Mouse (Mus musculus) forebrain, embryonic 11.5 days (tissue): ENCODE data around the gene Gm17606. TPM values are rescaled to one million over a fixed set of nuclear protein-coding genes. Genes with fewer than 3 reads are reported as not detected.
A peak's percentile ranks its signal among the peaks of the same experiment; 100 is the strongest.

ENCODE experiments used
- ATAC-seq: fragments of 200-750 bp; cut with Nextera tagmentation; replicated peaks from 2 replicates; pipeline ENCODE4 v1.8.0; 2017; ENCODE audit warnings: moderate TSS enrichment; ENCODE audit not compliant: low FRiP score
- DNase-seq: peaks from one replicate; pipeline ENCODE4 v3.0.0-alpha.2; 2017; ENCODE audit warnings: low spot score
- H3K27ac ChIP-seq: fragments of 300-500 bp; sonication (generic); 2 replicates; pipeline ENCODE4 v1.5.1; 2014; ENCODE audit warnings: low read depth, low read length
- H3K27me3 ChIP-seq: fragments of 300-500 bp; sonication (generic); 2 replicates; pipeline ENCODE4 v1.6.1; 2014; ENCODE audit warnings: mild to moderate bottlenecking, low read length, mixed read lengths; ENCODE audit not compliant: control insufficient read depth, insufficient read depth
- H3K36me3 ChIP-seq: fragments of 300-500 bp; sonication (generic); 2 replicates; pipeline ENCODE4 v1.6.1; 2014; ENCODE audit warnings: mild to moderate bottlenecking, low read length, moderate library complexity, mixed read lengths; ENCODE audit not compliant: control insufficient read depth, insufficient read depth
- H3K4me1 ChIP-seq: fragments of 300-500 bp; sonication (generic); replicated peaks from 2 replicates; pipeline ENCODE4 v1.6.1; 2014; ENCODE audit warnings: low read length, mixed read lengths; ENCODE audit not compliant: control insufficient read depth, insufficient read depth
- H3K4me2 ChIP-seq: fragments of 300-500 bp; sonication (generic); 2 replicates; pipeline ENCODE4 v1.6.1; 2014; ENCODE audit warnings: low read depth, mild to moderate bottlenecking, low read length, moderate library complexity, mixed read lengths; ENCODE audit not compliant: severe bottlenecking
- H3K4me3 ChIP-seq: fragments of 300-500 bp; sonication (generic); 2 replicates; pipeline ENCODE4 v1.5.1; 2014; ENCODE audit warnings: low read depth, low read length
- H3K9ac ChIP-seq: fragments of 300-500 bp; sonication (generic); 2 replicates; pipeline ENCODE4 v1.6.1; 2014; ENCODE audit warnings: low read length
- H3K9me3 ChIP-seq: fragments of 300-500 bp; sonication (generic); 2 replicates; pipeline ENCODE4 v1.6.1; 2016; ENCODE audit warnings: low read length, mixed read lengths; ENCODE audit not compliant: control insufficient read depth
- WGBS: fragments of 180-500 bp; shearing (Covaris S2); extraction: QIAGEN DNeasy Blood & Tissue Kit; methylation state at CpG from one replicate; pipeline ENCODE4 v1.1.7; 2014; 5-methylcytosine and 5-hydroxymethylcytosine counted together
- polyA plus RNA-seq: library from polyadenylated mRNA; unstranded; fragments of >200 nt; fragmentation: Nextera tagmentation; extraction: Ambion mirVana; gene quantifications from 2 replicates; pipeline ENCODE4 v1.2.1, GENCODE M21; 2014

The Gm17606 gene
- polyA plus RNA-seq, 1 experiment from 2014 or later, result not detected

- no peak; the same call in 1 of the 2 replicates for ATAC-seq
- Histone ChIP-seq H3K4me2 (peak overlapping the region; percentile 65), H3K27me3 (no peaks in the 10 kb centered on the region), H3K9ac (peak overlapping the region; percentile 90), H3K36me3 (peaks cover 19% of the 10 kb centered on the region), H3K4me1 (peaks cover 12% of the 10 kb centered on the region), H3K9me3 (no peaks in the 10 kb centered on the region), H3K4me3 (peak overlapping the region; percentile 75), H3K27ac (peak overlapping the region; percentile 81)
- 0% methylated on average over 7 of the region's 7 CpGs for WGBS
- DNase-seq, result no peak
Measured at GRCm38 (mm10) chr14:54652787-54653186, 12.0 kb downstream of the Gm17606 start.

- Histone ChIP-seq H3K36me3 (peaks cover 19% of the 10 kb centered on the region), H3K4me1 (peaks cover 12% of the 10 kb centered on the region), H3K27ac (peak overlapping the region; percentile 81), H3K27me3 (no peaks in the 10 kb centered on the region), H3K9ac (peak overlapping the region; percentile 90), H3K4me3 (peak overlapping the region; percentile 75), H3K4me2 (peak overlapping the region; percentile 65), H3K9me3 (no peaks in the 10 kb centered on the region)
- peak; percentile 93 for DNase-seq
- under 1% methylated on average over 12 of the region's 12 CpGs for WGBS
- ATAC-seq, result peak; percentile 90
Measured at GRCm38 (mm10) chr14:54653496-54653895, 12.7 kb downstream of the Gm17606 start.

- Histone ChIP-seq H3K27ac (no peak overlapping the region), H3K9ac (no peak overlapping the region), H3K4me3 (no peak overlapping the region), H3K27me3 (no peaks in the 10 kb centered on the region), H3K36me3 (peaks cover 32% of the 10 kb centered on the region), H3K4me1 (no peaks in the 10 kb centered on the region), H3K9me3 (no peaks in the 10 kb centered on the region), H3K4me2 (no peak overlapping the region)
- ATAC-seq (no peak), DNase-seq (no peak)
- 88% methylated on average over 2 of the region's 2 CpGs for WGBS
Measured at GRCm38 (mm10) chr14:54660009-54660408, 19.3 kb downstream of the Gm17606 start.

- no peak overlapping the region for H3K4me2 ChIP-seq
- peaks cover 28% of the 10 kb centered on the region for H3K36me3 ChIP-seq
- WGBS, result 91% methylated on average over 10 of the region's 10 CpGs
- H3K9me3 ChIP-seq, result no peaks in the 10 kb centered on the region
- no peak overlapping the region for H3K27ac ChIP-seq
- H3K27me3 ChIP-seq, result no peaks in the 10 kb centered on the region
- no peaks in the 10 kb centered on the region for H3K4me1 ChIP-seq
- H3K9ac ChIP-seq, result no peak overlapping the region
- H3K4me3 ChIP-seq, result no peak overlapping the region
- DNase-seq (no peak), ATAC-seq (no peak)
Measured at GRCm38 (mm10) chr14:54664477-54665222, 23.9 kb downstream of the Gm17606 start.

GRCm38 (mm10) chr14:54669381-54669780 lies 28.6 kb downstream of the Gm17606 start:
- WGBS, result 81% methylated on average over 4 of the region's 4 CpGs
- no peak overlapping the region for H3K4me3 ChIP-seq
- no peak overlapping the region for H3K9ac ChIP-seq
- H3K9me3 ChIP-seq, result no peaks in the 10 kb centered on the region
- no peaks in the 10 kb centered on the region for H3K27me3 ChIP-seq
- no peak overlapping the region for H3K4me2 ChIP-seq
- no peak overlapping the region for H3K27ac ChIP-seq
- no peaks in the 10 kb centered on the region for H3K4me1 ChIP-seq
- H3K36me3 ChIP-seq, result peaks cover 7% of the 10 kb centered on the region
- ATAC-seq (no peak), DNase-seq (peak; percentile 63)

GRCm38 (mm10) chr14:54674317-54674716 lies 33.6 kb downstream of the Gm17606 start:
- Histone ChIP-seq H3K9ac (no peak overlapping the region), H3K4me3 (no peak overlapping the region), H3K27ac (no peak overlapping the region), H3K4me2 (no peak overlapping the region), H3K36me3 (no peaks in the 10 kb centered on the region; the same call in 1 of the 2 replicates), H3K9me3 (no peaks in the 10 kb centered on the region), H3K4me1 (no peaks in the 10 kb centered on the region), H3K27me3 (no peaks in the 10 kb centered on the region)
- DNase-seq, result no peak
- no peak for ATAC-seq
- WGBS, result 94% methylated on average over 2 of the region's 2 CpGs

GRCm38 (mm10) chr14:54676290-54676689 lies 35.5 kb downstream of the Gm17606 start:
- 95% methylated on average over 5 of the region's 5 CpGs for WGBS
- ATAC-seq (no peak), DNase-seq (no peak)
- no peak overlapping the region for H3K9ac ChIP-seq
- H3K4me2 ChIP-seq, result no peak overlapping the region
- no peak overlapping the region for H3K4me3 ChIP-seq
- H3K4me1 ChIP-seq, result no peaks in the 10 kb centered on the region
- no peak overlapping the region for H3K27ac ChIP-seq
- H3K36me3 ChIP-seq, result no peaks in the 10 kb centered on the region; the same call in 1 of the 2 replicates
- H3K27me3 ChIP-seq, result no peaks in the 10 kb centered on the region
- no peaks in the 10 kb centered on the region for H3K9me3 ChIP-seq

- Histone ChIP-seq H3K4me1 (no peaks in the 10 kb centered on the region), H3K4me2 (no peak overlapping the region), H3K4me3 (no peak overlapping the region), H3K36me3 (no peaks in the 10 kb centered on the region; the same call in 1 of the 2 replicates), H3K27me3 (no peaks in the 10 kb centered on the region), H3K9me3 (no peaks in the 10 kb centered on the region), H3K27ac (no peak overlapping the region), H3K9ac (no peak overlapping the region)
- WGBS, result 90% methylated on average over 16 of the region's 16 CpGs
- ATAC-seq (no peak), DNase-seq (no peak)
Measured at GRCm38 (mm10) chr14:54678657-54679304, 38.0 kb downstream of the Gm17606 start.
